Comparison of ENCODE assay signal across 17 mouse cellular contexts in the genomic region with DNA sequence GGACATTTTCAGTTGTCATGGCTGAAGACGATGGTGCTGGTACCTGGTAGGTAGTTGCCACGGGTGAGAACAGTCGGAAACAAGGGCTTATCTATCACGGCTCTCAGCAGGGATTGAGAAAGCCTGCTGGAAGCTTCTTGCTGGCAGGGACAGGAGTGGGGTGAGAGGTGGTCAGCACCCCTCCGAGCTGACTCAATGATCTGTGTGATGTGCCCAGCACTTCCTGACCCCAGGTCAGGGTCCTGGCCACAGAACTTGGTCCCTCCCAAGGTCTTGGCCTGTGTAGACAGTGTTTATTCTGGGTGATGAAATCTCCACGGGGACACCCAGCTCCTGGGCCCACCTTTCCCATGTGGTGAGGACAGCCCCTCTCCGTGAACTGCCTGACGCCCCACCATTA. TPM values are rescaled to one million over a fixed set of nuclear protein-coding genes. Genes with fewer than 3 reads are reported as not detected.
A peak's percentile ranks its signal among the peaks of the same experiment; 100 is the strongest.
DNase-seq lines count a peak whose midpoint lies in the region; ATAC-seq and TF ChIP-seq lines count a peak whose summit lies in the region.
"Had no signal": no experiment of that assay in that cellular context is flagged by ENCODE, and none has a peak within 500 bp of the region (broad histone marks: within the 10 kb centered on the region; RNA-seq: fewer than 3 reads in every experiment).

No protein-coding gene starts in this region.

- WGBS in lung, embryonic 14.5 days, result 69% methylated on average over 8 of the region's 8 CpGs
- 75% methylated on average over 8 of the region's 8 CpGs for WGBS in lung, postnatal 0 days
- 88% methylated on average over 8 of the region's 8 CpGs for WGBS in small intestine, adult 2 months
- 89% methylated on average over 8 of the region's 8 CpGs for WGBS in limb, embryonic 10.5 days

- no peak overlapping the region for H3K27ac ChIP-seq in lung, embryonic 14.5 days (ENCODE audit: low read depth)
- H3K27ac ChIP-seq in lung, postnatal 0 days (ENCODE audit: low read length), result no peak overlapping the region
- peak overlapping the region; percentile 97 for H3K27ac ChIP-seq in small intestine, adult 2 months (ENCODE audit: insufficient read depth, low read depth, low read length)
- no peak overlapping the region for H3K27ac ChIP-seq in limb, embryonic 10.5 days
- H3K27ac ChIP-seq: gastrocnemius, adult 2 months; hindbrain, postnatal 0 days; left cerebral cortex, adult 2 months; midbrain, embryonic 12.5 days had no signal

- H3K9me3 ChIP-seq in lung, embryonic 14.5 days (ENCODE audit: low read depth, low read length), result no peaks in the 10 kb centered on the region
- H3K9me3 ChIP-seq in lung, postnatal 0 days (ENCODE audit: low read length), result no peaks in the 10 kb centered on the region
- H3K9me3 ChIP-seq in limb, embryonic 10.5 days (replicated peaks), result no peaks in the 10 kb centered on the region
- H3K9me3 ChIP-seq: midbrain, embryonic 12.5 days had no signal

- peak; percentile 22; the same call in 1 of the 2 replicates for ATAC-seq in lung, embryonic 14.5 days (ENCODE audit: insufficient read depth)
- no peak for ATAC-seq in lung, postnatal 0 days
- ATAC-seq: activated CD4-positive, CD25-positive, alpha-beta regulatory T cell, adult 4 months; hindbrain, postnatal 0 days had no signal

- H3K36me3 ChIP-seq in lung, embryonic 14.5 days (ENCODE audit: insufficient read depth), result no peaks in the 10 kb centered on the region
- no peaks in the 10 kb centered on the region for H3K36me3 ChIP-seq in lung, postnatal 0 days (ENCODE audit: insufficient read depth, low read length)
- H3K36me3 ChIP-seq in small intestine, adult 2 months (ENCODE audit: control insufficient read depth, insufficient read depth, low read length), result peaks cover 33% of the 10 kb centered on the region
- peaks cover 86% of the 10 kb centered on the region for H3K36me3 ChIP-seq in limb, embryonic 10.5 days
- H3K36me3 ChIP-seq: midbrain, embryonic 12.5 days had no signal

- no peak overlapping the region for H3K4me3 ChIP-seq in lung, embryonic 14.5 days (ENCODE audit: low read depth, low read length)
- H3K4me3 ChIP-seq in lung, postnatal 0 days (ENCODE audit: low read depth, low read length), result no peak overlapping the region
- H3K4me3 ChIP-seq in small intestine, adult 2 months (ENCODE audit: low read depth, low read length), result no peak overlapping the region
- no peak overlapping the region for H3K4me3 ChIP-seq in limb, embryonic 10.5 days
- H3K4me3 ChIP-seq: gastrocnemius, adult 2 months; left cerebral cortex, adult 2 months; midbrain, embryonic 12.5 days had no signal

- intact Hi-C loops in left cerebral cortex, postnatal 10 days (cut with DNase I), result no loop called here

- peak; percentile 57 for DNase-seq in adrenal gland, adult 2 months
- no peak for DNase-seq in adrenal gland, adult 8-10 months
- DNase-seq in lung, embryonic 14.5 days, result no peak
- DNase-seq in lung, postnatal 0 days (ENCODE audit: low spot score), result no peak
- DNase-seq in limb, embryonic 10.5 days (ENCODE audit: low spot score), result no peak
- DNase-seq in left cerebral cortex, postnatal 10 days (ENCODE audit: extremely low spot score in 1 of 2, low spot score in 2 of 2), result no peak
- DNase-seq: cerebellum, adult 11 months; cerebellum, adult 9-11 months; layer of hippocampus, adult 9-11 months; spleen, adult 18-20 months had no signal

- H3K4me1 ChIP-seq in lung, embryonic 14.5 days (ENCODE audit: insufficient read depth), result no peaks in the 10 kb centered on the region
- H3K4me1 ChIP-seq in lung, postnatal 0 days (ENCODE audit: insufficient read depth, low read depth, low read length), result no peaks in the 10 kb centered on the region
- peaks cover 57% of the 10 kb centered on the region for H3K4me1 ChIP-seq in small intestine, adult 2 months (ENCODE audit: control insufficient read depth, insufficient read depth, insufficient read length, low read length)
- peaks cover 12% of the 10 kb centered on the region; the same call in 1 of the 2 replicates for H3K4me1 ChIP-seq in limb, embryonic 10.5 days
- H3K4me1 ChIP-seq: midbrain, embryonic 12.5 days had no signal

- TF ChIP-seq POLR2A in small intestine, adult 2 months (IDR thresholded peaks at IDR 0.05; ENCODE audit: low read depth, low read length), result no peak

- H3K9ac ChIP-seq in lung, embryonic 14.5 days, result no peak overlapping the region
- H3K9ac ChIP-seq in lung, postnatal 0 days (replicated peaks; ENCODE audit: low read depth), result no peak overlapping the region
- H3K9ac ChIP-seq: midbrain, embryonic 12.5 days had no signal

- TF ChIP-seq EP300 in lung, postnatal 0 days (IDR thresholded peaks at IDR 0.05), result no peak

- no peak overlapping the region for H3K4me2 ChIP-seq in lung, embryonic 14.5 days
- H3K4me2 ChIP-seq in lung, postnatal 0 days (replicated peaks; ENCODE audit: low read depth, low read length), result no peak overlapping the region
- H3K4me2 ChIP-seq: midbrain, embryonic 12.5 days had no signal

- H3K27me3 ChIP-seq in lung, embryonic 14.5 days (ENCODE audit: insufficient read depth, low read length), result no peaks in the 10 kb centered on the region
- no peaks in the 10 kb centered on the region for H3K27me3 ChIP-seq in lung, postnatal 0 days (replicated peaks; ENCODE audit: insufficient read depth, low read length)
- no peaks in the 10 kb centered on the region for H3K27me3 ChIP-seq in small intestine, adult 2 months (ENCODE audit: control insufficient read depth, insufficient read depth, low read length)
- no peaks in the 10 kb centered on the region for H3K27me3 ChIP-seq in limb, embryonic 10.5 days (ENCODE audit: low read depth, poor library complexity, severe bottlenecking)
- H3K27me3 ChIP-seq: midbrain, embryonic 12.5 days had no signal

- no peak for TF ChIP-seq CTCF in lung, embryonic 14.5 days (IDR thresholded peaks at IDR 0.05; ENCODE audit: low read depth)
- no peak for TF ChIP-seq CTCF in lung, postnatal 0 days (IDR thresholded peaks at IDR 0.05)
- TF ChIP-seq CTCF in small intestine, adult 2 months (IDR thresholded peaks at IDR 0.05; ENCODE audit: extremely low read depth, insufficient read length, insufficient replicate concordance, low read depth, low read length), result no peak

RNA-seq across cellular contexts. Expression of gene Mogat2, which starts 9.6 kb away (rescaled TPM):
- under 1 TPM in 1 of 2 experiments, not detected in 1; 0.37 TPM for total RNA-seq in adrenal gland, adult 2 months (2021)
- polyA plus RNA-seq in adrenal gland, adult 2 months (2012; rRNA removed), result 1.6 and 4.0 TPM in 2 replicates
- total RNA-seq in adrenal gland, adult 8-10 months (2022), result 1 to 10 TPM in 1 of 4 experiments, under 1 TPM in 3; 0.25 to 1.5 (median 0.51) TPM
- 1.4 and 1.6 TPM in 2 replicates for polyA plus RNA-seq in lung, embryonic 14.5 days (2014; fragmentation: Nextera tagmentation; extraction: Ambion mirVana)
- polyA plus RNA-seq in lung, postnatal 0 days (2015; fragmentation: Nextera tagmentation; extraction: Ambion mirVana), result 0.27 and 0.55 TPM in 2 replicates
- 377 and 652 TPM in 2 replicates for polyA plus RNA-seq in small intestine, adult 2 months (2012; rRNA removed)
- polyA plus RNA-seq in limb, embryonic 10.5 days (2016; fragmentation: Nextera tagmentation; extraction: Ambion mirVana), result 78.6 and 124 TPM in 2 replicates
- total RNA-seq in left cerebral cortex, postnatal 10 days (2021), result under 1 TPM in 1 of 2 experiments, not detected in 1; 0.49 TPM
- total RNA-seq: gastrocnemius, adult 2 months; left cerebral cortex, adult 2 months; monocyte, adult 5-6 weeks had no signal
- polyA plus RNA-seq: activated CD4-positive, CD25-positive, alpha-beta regulatory T cell, adult 4 months had no signal

RNA-seq across cellular contexts. Expression of gene Map6, which starts 38.4 kb away (rescaled TPM):
- total RNA-seq in adrenal gland, adult 2 months (2021), result 10 to 100 TPM in 1 of 2 experiments, 1 to 10 TPM in 1; 7.5 to 10.2 TPM
- polyA plus RNA-seq in adrenal gland, adult 2 months (2012; rRNA removed), result 4.9 and 7.0 TPM in 2 replicates
- total RNA-seq in adrenal gland, adult 8-10 months (2022), result 10 to 100 TPM in 3 of 4 experiments, 1 to 10 TPM in 1; 8.6 to 14.1 (median 12.4) TPM
- polyA plus RNA-seq in lung, embryonic 14.5 days (2014; fragmentation: Nextera tagmentation; extraction: Ambion mirVana), result 1.2 and 2.0 TPM in 2 replicates
- 29.6 and 35.9 TPM in 2 replicates for polyA plus RNA-seq in lung, postnatal 0 days (2015; fragmentation: Nextera tagmentation; extraction: Ambion mirVana)
- 1.1 and 1.2 TPM in 2 replicates for polyA plus RNA-seq in small intestine, adult 2 months (2012; rRNA removed)
- polyA plus RNA-seq in limb, embryonic 10.5 days (2016; fragmentation: Nextera tagmentation; extraction: Ambion mirVana), result 3.1 and 5.4 TPM in 2 replicates
- total RNA-seq in left cerebral cortex, postnatal 10 days (2021), result 100 to 1,000 TPM; 231 to 242 TPM
- total RNA-seq: monocyte, adult 5-6 weeks had no signal

RNA-seq across cellular contexts. Expression of gene Dgat2, which starts 46.3 kb away (rescaled TPM):
- total RNA-seq in adrenal gland, adult 2 months (2021), result 100 to 1,000 TPM; 498 to 599 TPM
- polyA plus RNA-seq in adrenal gland, adult 2 months (2012; rRNA removed), result 613 and 819 TPM in 2 replicates
- 100 to 1,000 TPM; 138 to 436 (median 316) TPM for total RNA-seq in adrenal gland, adult 8-10 months (2022)
- polyA plus RNA-seq in lung, embryonic 14.5 days (2014; fragmentation: Nextera tagmentation; extraction: Ambion mirVana), result 17.0 and 25.2 TPM in 2 replicates
- polyA plus RNA-seq in lung, postnatal 0 days (2015; fragmentation: Nextera tagmentation; extraction: Ambion mirVana), result 14.6 and 15.3 TPM in 2 replicates
- polyA plus RNA-seq in small intestine, adult 2 months (2012; rRNA removed), result 159 and 234 TPM in 2 replicates
- polyA plus RNA-seq in limb, embryonic 10.5 days (2016; fragmentation: Nextera tagmentation; extraction: Ambion mirVana), result 14.2 and 15.0 TPM in 2 replicates
- total RNA-seq in left cerebral cortex, postnatal 10 days (2021), result 10 to 100 TPM; 91.8 to 94.0 TPM

Comparison
In these comparisons a context has a peak if more than half of its experiments do, and no peak if none do; other contexts are left out.
1. RNA of gene Mogat2, which starts 9.6 kb away (polyA plus RNA-seq): 377 to 652 TPM in small intestine, adult 2 months and 78.6 to 124 TPM in limb, embryonic 10.5 days; 1.4 to 1.6 TPM in lung, embryonic 14.5 days, 1.6 to 4.0 TPM in adrenal gland, adult 2 months and 0.27 to 0.55 TPM in lung, postnatal 0 days; every median in the first group is over 10 times any median in the second.